Mouse (Mus musculus) CH12.LX (cell line): ENCODE measurements around the gene Fam222a.

ENCODE experiments used
- NRF1 ChIP-seq: IDR thresholded peaks from 2 replicates; pipeline ENCODE4 v1.6.1; 2014; ENCODE audit warnings: low read depth, mild to moderate bottlenecking, inconsistent platforms, low read length, improper control_type of control experiment, moderate library complexity
- POLR2A ChIP-seq: IDR thresholded peaks from 2 replicates; pipeline ENCODE4 v1.6.1; 2011; ENCODE audit warnings: low read depth, mild to moderate bottlenecking, improper control_type of control experiment, low read length
- SIN3A ChIP-seq: IDR thresholded peaks from 2 replicates; pipeline ENCODE4 v1.6.1; 2012; ENCODE audit warnings: low read length, improper control_type of control experiment, inconsistent platforms

GRCm38 (mm10) chr5:114566461-114566860, 1.4 kb upstream of the Fam222a start:
- TF ChIP-seq POLR2A: no peak
- TF ChIP-seq SIN3A: no peak
- no peak for TF ChIP-seq NRF1
